Mouse (Mus musculus): ENCODE measurements around the gene Tha1.

The Tha1 gene

DNA sequence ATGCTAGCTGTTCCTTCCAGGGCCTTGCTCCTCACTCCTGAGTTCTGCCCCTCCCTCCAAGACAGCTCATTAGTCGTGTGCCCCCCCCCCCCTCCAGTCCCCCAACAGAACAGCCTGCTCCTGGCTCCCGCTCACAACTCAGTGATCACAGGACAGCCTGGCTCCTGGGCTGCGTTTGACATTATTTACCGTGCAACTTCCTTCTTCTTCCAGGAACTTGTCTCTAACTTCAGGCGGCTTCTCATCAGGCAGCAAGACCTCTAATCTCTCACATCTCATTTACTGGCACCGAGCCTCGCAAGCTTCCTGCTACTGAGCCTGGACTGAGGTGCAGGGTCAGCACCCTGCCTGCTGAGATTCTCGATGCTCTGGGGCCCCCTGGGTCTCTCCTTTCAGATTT is 8.5 kb upstream of the Tha1 start:
- DNase-seq (ENCODE audit: low read depth, low spot score), result no peak

- DNase-seq (ENCODE audit: low read depth, low spot score), result no peak
Measured at GRCm38 (mm10) chr11:117880977-117881358, 7.7 kb upstream of the Tha1 start.

DNA sequence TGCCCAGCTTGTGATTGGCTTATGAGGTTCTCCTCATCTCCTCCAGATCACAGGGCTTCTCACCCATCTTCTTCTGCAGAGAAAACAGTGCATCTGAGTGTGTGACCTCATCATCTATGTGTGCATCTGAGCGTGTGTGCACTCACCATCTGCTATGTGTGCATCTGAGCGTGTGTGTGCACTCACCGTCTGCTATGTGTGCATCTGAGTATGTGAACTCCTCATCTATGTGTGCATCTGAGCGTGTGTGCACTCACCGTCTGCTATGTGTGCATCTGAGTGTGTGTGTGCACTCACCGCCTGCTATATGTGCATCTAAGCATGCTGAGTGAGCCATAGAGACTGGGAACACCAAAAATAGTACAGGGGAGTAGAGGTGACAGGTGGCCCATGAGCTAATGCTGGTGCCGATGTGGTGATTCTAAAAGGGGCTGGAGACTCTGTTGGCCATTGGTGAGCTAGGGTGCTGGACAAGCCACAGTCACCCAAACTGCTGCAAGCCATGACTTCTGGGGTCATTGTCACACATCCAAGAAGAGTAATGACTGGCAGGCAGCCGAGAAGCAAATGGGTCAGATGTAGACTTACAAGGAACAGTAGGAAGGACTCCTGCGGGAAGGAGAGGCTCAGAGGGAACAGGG is 7.2 kb upstream of the Tha1 start:
- no peak for DNase-seq (ENCODE audit: low read depth, low spot score)

DNA sequence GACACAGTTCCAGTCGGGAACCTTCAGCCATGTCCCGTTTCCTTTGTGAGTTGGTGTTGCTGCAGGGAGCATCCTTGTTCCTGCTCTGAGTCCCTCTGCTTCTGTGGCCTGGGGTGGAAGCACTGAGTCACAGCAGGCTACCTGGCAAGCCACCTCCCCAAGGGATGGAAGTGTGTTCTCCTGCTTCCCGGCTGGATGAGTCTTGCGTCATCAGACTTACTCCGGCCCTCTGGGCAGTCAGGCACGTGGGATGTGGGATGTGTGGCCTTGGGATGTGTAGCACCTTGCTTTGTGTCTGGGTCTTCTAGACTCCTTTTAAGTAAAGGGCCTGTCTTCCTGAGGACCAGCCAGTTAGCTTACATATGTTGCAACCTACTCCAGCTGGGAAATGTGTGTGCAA is 6.4 kb upstream of the Tha1 start:
- DNase-seq (ENCODE audit: low read depth, low spot score), result no peak

DNA sequence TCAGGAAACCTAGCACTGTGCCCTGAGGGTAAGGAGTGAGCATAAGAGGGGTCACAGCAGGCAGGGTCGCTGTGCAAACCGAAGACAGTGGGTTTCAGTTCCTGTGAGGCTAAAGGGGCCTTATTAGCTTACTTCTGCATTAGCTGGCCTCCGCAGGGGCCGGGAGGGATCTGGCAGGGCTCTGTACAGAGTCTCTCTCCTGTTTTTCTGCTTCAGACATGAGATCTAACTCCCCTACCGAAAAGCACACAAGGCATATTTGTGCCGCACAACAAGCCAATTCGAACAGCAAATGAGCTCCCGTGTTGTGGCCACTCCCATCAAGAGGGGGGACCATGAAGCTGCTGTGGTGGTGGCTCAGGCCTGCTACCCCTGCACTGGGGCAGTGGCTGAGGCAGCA is 5.6 kb upstream of the Tha1 start:
- no peak for DNase-seq (ENCODE audit: low read depth, low spot score)

- peak; percentile 70 for DNase-seq (ENCODE audit: low read depth, low spot score)
Measured at GRCm38 (mm10) chr11:117877917-117878745, 4.8 kb upstream of the Tha1 start.

- DNase-seq (ENCODE audit: low read depth, low spot score), result no peak
Measured at GRCm38 (mm10) chr11:117875681-117876080, 2.4 kb upstream of the Tha1 start.

DNA sequence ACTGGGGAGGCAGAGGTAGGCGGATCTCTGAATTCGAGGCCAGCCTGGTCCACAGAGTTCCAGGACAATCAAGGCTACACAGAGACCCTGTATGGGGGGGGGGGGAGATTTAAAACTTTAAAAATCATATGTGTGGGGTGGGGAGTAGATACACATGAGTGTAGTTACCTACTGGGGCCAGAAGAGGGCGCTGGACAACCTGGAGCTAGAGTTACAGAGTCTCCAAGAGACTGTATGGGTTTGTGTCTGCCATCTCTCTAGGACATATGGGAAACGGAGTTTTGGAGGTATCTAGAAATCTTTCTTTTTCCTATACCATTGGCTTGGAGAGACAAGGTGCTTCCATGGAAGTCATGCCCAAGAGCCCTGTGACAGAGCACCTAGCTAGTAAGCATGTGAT is 1.1 kb upstream of the Tha1 start:
- DNase-seq (ENCODE audit: low read depth, low spot score), result no peak

DNA sequence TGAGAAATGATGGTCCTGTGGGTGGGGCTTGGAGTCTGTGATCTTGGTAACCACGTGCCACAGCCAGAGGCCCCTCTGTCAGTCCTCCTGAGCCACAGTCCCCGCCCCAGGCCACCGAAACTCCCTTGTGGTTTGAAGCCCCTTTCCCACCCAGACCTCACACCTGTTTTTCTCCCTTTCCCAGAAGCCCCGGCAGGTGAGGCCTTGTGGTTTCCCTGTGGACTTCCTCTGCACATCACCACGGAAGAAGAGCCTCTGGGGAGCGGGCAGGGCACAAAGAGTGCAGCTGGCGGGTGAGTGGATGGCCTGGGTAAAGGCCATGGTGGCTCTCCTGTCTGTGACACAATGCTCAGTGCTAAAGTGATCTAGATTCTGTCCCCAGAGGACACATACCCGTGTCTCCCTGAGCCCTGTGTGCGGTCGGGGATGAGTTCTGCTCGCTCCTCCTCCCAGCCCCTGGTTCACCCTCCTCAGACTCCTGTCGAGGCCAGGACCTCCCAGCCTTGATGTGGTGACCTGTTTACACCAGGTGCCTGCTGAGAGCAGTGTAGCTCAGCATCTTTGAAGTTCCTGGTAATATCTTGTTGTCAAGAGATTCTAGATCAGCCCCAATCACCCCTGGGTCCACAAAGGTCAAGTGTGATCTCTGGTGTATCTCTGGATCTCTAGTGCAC is 1.2 kb downstream of the Tha1 start:
- no peak for DNase-seq (ENCODE audit: low read depth, low spot score)

DNA sequence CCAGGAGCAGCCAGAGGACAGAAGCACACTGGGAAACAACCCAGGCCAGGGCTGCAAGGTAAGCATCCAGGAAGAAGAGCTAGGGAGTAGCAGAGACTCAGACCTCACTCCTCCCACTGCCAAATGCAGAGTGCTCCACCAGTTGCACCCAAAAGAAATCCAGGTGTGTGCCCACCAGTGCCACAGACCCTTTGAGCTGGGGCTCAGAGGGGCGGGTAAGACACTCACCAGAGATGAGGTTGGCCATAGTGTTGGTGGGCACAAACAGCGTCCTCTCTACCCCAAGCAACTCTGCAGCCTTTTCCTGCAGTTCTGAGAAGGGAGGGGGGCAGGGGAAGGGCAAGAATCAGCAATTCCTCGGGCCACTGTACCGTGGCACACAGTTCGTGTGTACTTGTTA is 1.9 kb downstream of the Tha1 start:
- DNase-seq (ENCODE audit: low read depth, low spot score), result no peak

- peak; percentile 73 for DNase-seq (ENCODE audit: low read depth, low spot score)
Measured at GRCm38 (mm10) chr11:117870688-117871365, 2.5 kb downstream of the Tha1 start.

DNA sequence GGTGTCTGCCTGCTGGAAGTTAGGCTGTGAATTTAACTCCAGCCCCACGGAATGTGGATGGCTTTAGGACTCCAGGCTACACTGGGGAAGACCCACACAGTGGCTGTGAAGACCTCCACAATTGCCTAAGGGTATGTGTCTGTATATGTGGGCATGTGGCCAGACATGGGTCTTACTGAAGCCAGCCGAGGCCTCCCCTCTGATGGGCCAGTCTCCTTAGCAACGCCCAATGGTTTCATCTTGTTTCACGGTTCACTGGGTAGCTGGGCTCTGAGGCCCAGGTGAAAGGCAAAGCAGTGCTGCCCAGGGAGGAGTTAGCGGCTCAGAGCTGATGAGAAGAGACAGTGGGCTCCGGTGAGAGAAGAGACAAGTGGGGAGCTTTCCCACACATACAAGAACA is 7.3 kb downstream of the Tha1 start:
- no peak for DNase-seq (ENCODE audit: low read depth, low spot score)

- no peak for DNase-seq (ENCODE audit: low read depth, low spot score)
Measured at GRCm38 (mm10) chr11:117864805-117865204, 8.5 kb downstream of the Tha1 start.

DNA sequence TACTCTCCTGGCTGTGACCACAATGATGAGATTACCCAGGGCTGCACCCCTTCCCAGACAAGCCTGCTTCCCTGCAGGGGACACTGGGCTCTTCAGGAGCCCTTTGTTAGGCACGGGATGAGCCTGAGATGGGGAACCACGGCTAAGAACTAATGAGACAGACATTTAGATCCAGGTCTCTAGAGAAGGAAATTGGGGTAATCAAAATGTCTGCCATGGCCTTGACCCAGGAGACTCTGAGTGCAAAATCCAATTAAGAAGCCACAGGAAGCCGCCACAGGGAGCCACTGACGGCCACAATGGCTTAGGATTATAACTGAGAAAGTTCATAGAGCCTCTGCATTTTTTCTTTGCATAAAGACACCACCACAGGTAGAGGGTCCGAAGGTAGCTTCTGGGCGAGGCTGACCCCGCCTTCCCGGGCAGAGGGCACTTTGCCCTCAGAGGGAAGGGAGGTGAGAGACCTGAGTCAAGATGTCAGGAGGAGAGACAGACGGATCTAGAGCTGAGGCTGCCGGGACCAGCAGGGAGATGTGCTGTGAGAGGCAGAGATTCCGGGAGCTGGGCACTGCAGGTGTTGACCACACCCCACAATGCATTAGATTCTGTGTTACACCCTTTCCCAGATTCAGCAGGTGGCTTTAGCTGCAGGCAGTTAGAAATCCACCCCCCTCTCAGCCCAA is 10.0 kb downstream of the Tha1 start:
- no peak for DNase-seq (ENCODE audit: low read depth, low spot score)

DNA sequence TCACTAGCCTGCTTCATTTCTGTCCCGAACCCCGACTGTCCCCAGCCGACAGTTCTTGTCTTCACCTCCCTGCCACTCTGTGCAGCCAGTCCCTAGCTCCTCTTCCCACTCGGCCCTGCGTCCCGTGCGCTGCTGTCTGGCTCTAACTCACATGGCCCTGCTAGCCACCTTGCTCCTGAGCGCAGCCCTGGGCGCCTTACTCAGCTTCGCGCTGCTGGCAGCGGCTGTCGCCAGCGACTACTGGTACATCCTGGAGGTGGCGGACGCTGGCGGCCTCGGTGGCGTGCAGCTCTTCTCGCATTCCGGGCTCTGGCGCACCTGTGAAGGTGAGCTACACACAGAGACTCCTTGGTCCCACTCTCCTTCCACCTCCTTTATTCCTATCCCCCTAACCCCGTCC is 12.7 kb downstream of the Tha1 start, which contains the start of gene Tmem235:
Gene Tmem235, plus strand, starts transcription at position 152 of the 400 bp plus-strand sequence.
- no peak for DNase-seq (ENCODE audit: low read depth, low spot score)

- DNase-seq (ENCODE audit: low read depth, low spot score), result no peak
Measured at GRCm38 (mm10) chr11:117858392-117858791, 14.9 kb downstream of the Tha1 start.

DNA sequence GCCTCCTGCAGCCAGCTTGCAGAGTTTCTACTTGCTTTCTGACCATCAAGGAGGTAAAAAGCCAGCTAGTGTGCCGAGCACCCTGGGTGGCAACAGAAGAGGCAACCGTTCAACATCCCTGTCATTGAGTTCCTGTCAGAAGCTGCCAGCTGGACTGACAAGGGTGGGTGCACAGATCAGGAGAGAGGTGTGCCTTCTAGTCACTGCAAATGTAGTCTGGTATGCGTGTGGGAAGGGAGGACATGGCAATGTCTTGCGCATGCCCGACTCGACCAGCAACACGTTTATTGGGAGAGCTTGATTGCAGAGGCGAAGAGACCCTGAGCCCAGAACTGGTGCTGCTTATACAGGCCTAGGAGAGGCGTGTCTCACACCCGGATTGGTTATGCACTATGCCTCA is 15.8 kb downstream of the Tha1 start:
- no peak for DNase-seq (ENCODE audit: low read depth, low spot score)

DNA sequence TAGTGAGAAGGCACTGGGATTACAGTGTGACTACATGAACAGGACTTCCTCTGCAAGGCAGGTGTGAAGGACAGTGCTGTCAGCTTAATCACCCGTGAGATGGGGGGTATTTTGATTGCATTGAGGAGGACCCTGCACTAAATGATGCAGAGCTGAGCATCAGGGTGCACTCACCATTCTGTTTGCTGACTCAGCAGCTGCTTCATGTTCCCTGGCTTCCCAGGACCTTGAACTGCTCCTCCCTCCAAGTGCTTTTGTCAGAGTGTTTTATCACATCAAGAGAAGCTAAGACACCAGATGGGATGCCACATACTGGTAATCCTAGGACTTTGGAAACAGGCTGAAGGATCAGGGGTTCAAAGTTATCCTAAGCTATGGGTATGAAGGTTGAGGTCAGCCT is 17.3 kb downstream of the Tha1 start:
- no peak for DNase-seq (ENCODE audit: low read depth, low spot score)

DNA sequence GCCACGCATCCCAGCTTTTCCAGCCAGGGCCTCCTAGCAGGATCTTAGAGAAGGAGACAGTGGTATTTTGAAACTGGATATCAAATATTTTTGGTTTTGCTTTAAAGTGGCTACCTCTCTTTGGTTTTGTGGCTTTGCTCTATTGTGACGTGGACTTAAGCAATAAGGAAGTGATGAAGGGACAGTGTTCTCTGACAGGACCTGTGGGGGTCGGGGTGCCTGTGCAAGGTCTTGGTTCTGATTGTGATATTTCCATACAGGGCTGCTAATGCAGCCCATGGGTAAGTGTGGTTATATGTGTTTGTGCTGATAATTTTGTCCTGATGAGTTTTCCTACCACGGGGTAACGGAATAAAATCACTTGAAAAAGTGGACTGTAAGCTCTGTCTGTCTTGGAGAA is 17.9 kb downstream of the Tha1 start:
- no peak for DNase-seq (ENCODE audit: low read depth, low spot score)

GRCm38 (mm10) chr11:117854241-117854640 is 19.0 kb downstream of the Tha1 start:
- DNase-seq (ENCODE audit: low read depth, low spot score), result no peak

DNA sequence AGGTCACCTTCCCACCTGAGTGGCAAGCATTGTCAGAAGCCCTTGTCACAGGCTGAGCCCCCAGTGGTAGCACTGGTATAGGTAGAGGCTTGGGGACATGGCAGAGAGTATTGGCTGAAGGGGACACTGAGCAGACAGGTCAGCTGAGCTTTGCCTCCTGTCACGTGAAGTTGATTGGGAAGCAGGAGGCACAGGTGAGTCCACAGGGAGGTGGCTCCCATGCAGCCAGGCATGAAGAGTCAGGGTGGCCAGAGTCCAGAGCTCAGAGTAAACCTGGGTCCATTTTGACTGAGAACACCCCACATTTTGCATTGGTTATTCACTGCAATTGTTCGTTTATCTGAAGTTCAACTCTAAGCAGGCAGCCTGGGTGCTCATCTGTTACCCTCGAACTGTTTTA is 20.4 kb downstream of the Tha1 start:
- no peak for DNase-seq (ENCODE audit: low read depth, low spot score)
